Mouse (Mus musculus) liver, postnatal 0 days (tissue): ENCODE data around the gene Agbl4. TPM values are rescaled to one million over a fixed set of nuclear protein-coding genes. Genes with fewer than 3 reads are reported as not detected.

Source experiments
- ATAC-seq: fragments of 200-750 bp; cut with Nextera tagmentation; 2 replicates; pipeline ENCODE4 v1.8.0; 2017; ENCODE audit warnings: mild to moderate bottlenecking, moderate library complexity
- DNase-seq: peaks from one replicate; pipeline ENCODE4 v3.0.0-alpha.2; 2016
- H3K27ac ChIP-seq: fragments of 300-500 bp; sonication (generic); 2 replicates; pipeline ENCODE4 v1.5.1; 2014; ENCODE audit warnings: antibody characterized with exemption, moderate library complexity, mild to moderate bottlenecking, low read depth
- H3K27me3 ChIP-seq: fragments of 300-500 bp; sonication (generic); 2 replicates; pipeline ENCODE4 v1.6.1; 2014; ENCODE audit warnings: low read length, control low read depth, mixed read lengths; ENCODE audit not compliant: insufficient read depth
- H3K36me3 ChIP-seq: fragments of 300-500 bp; sonication (generic); replicated peaks from 2 replicates; pipeline ENCODE4 v1.6.1; 2014; ENCODE audit warnings: mild to moderate bottlenecking, control low read depth, low read length, moderate library complexity, mixed read lengths; ENCODE audit not compliant: insufficient read depth
- H3K4me1 ChIP-seq: fragments of 300-500 bp; sonication (generic); 2 replicates; pipeline ENCODE4 v1.6.1; 2014; ENCODE audit warnings: antibody characterized with exemption, mild to moderate bottlenecking, control low read depth; ENCODE audit not compliant: insufficient read depth
- H3K4me2 ChIP-seq: fragments of 300-500 bp; sonication (generic); 2 replicates; pipeline ENCODE4 v1.6.1; 2014; ENCODE audit warnings: low read depth, mild to moderate bottlenecking, low read length, moderate library complexity, mixed read lengths
- H3K4me3 ChIP-seq: fragments of 300-500 bp; sonication (generic); 2 replicates; pipeline ENCODE4 v1.5.1; 2014; ENCODE audit warnings: low read depth, low read length
- H3K9ac ChIP-seq: fragments of 300-500 bp; sonication (generic); replicated peaks from 2 replicates; pipeline ENCODE4 v1.6.1; 2014; ENCODE audit warnings: mild to moderate bottlenecking, moderate library complexity
- H3K9me3 ChIP-seq: fragments of 300-500 bp; sonication (generic); 2 replicates; pipeline ENCODE4 v1.6.1; 2016; ENCODE audit warnings: mild to moderate bottlenecking, control low read depth, low read length, mixed read lengths
- CTCF ChIP-seq: sonication (generic); IDR thresholded peaks from 2 replicates; pipeline ENCODE4 v1.5.1; 2016; ENCODE audit warnings: antibody characterized with exemption, low read depth
- EP300 ChIP-seq: IDR thresholded peaks from 2 replicates; pipeline ENCODE4 v1.6.1; 2016; ENCODE audit warnings: antibody characterized with exemption, low read depth, mild to moderate bottlenecking
- WGBS: fragments of 180-500 bp; shearing (Covaris S2); extraction: QIAGEN DNeasy Blood & Tissue Kit; methylation state at CpG from one replicate; pipeline ENCODE4 v1.1.7; 2014; ENCODE audit not compliant: insufficient replicate concordance; 5-methylcytosine and 5-hydroxymethylcytosine counted together
- polyA plus RNA-seq: library from polyadenylated mRNA; unstranded; fragments of >200 nt; fragmentation: Nextera tagmentation; extraction: Ambion mirVana; gene quantifications from 2 replicates; pipeline ENCODE4 v1.2.1, GENCODE M21; 2015

The Agbl4 gene
- polyA plus RNA-seq, 1 experiment from 2014 or later, result not detected

GRCm38 (mm10) chr4:111664146-111664545 lies 1266.7 kb downstream of the Agbl4 start:
- WGBS, result 36% methylated on average over 3 of the region's 3 CpGs
- H3K27ac ChIP-seq, result no peak overlapping the region
- 0 out of 2 replicates have a peak, but pooled peaks have one; percentile 4 for TF ChIP-seq EP300
- TF ChIP-seq CTCF, result no peak
- DNase-seq (no peak), ATAC-seq (no peak)
- no peak overlapping the region for H3K4me2 ChIP-seq
- H3K4me1 ChIP-seq, result no peaks in the 10 kb centered on the region
- H3K4me3 ChIP-seq, result no peak overlapping the region
- no peak overlapping the region for H3K9ac ChIP-seq
- no peaks in the 10 kb centered on the region for H3K27me3 ChIP-seq
- H3K9me3 ChIP-seq, result no peaks in the 10 kb centered on the region
- H3K36me3 ChIP-seq, result no peaks in the 10 kb centered on the region

GRCm38 (mm10) chr4:111666713-111667112 lies 1269.3 kb downstream of the Agbl4 start:
- WGBS, result 39% methylated on average over 1 of the region's 1 CpGs
- Histone ChIP-seq H3K9ac (no peak overlapping the region), H3K36me3 (no peaks in the 10 kb centered on the region), H3K4me3 (no peak overlapping the region), H3K27ac (no peak overlapping the region), H3K27me3 (no peaks in the 10 kb centered on the region), H3K4me2 (no peak overlapping the region), H3K9me3 (no peaks in the 10 kb centered on the region), H3K4me1 (no peaks in the 10 kb centered on the region)
- TF ChIP-seq CTCF (no peak), EP300 (no peak)
- DNase-seq, result no peak
- no peak for ATAC-seq

GRCm38 (mm10) chr4:111669369-111669768 lies 1271.9 kb downstream of the Agbl4 start:
- WGBS, result 47% methylated on average over 3 of the region's 3 CpGs
- no peaks in the 10 kb centered on the region for H3K36me3 ChIP-seq
- TF ChIP-seq EP300, result no peak
- no peak for TF ChIP-seq CTCF

GRCm38 (mm10) chr4:111670566-111671421 lies 1273.3 kb downstream of the Agbl4 start:
- ATAC-seq (no peak), DNase-seq (no peak)
- Histone ChIP-seq H3K9ac (no peak overlapping the region), H3K4me2 (no peak overlapping the region), H3K27ac (no peak overlapping the region), H3K27me3 (no peaks in the 10 kb centered on the region), H3K4me1 (no peaks in the 10 kb centered on the region), H3K9me3 (no peaks in the 10 kb centered on the region), H3K36me3 (no peaks in the 10 kb centered on the region), H3K4me3 (no peak overlapping the region)
- TF ChIP-seq EP300 (no peak), CTCF (no peak)
- 40% methylated on average over 12 of the region's 12 CpGs for WGBS

More at GRCm38 (mm10) chr4:111669369-111669768, 1271.9 kb downstream of the Agbl4 start:
- Histone ChIP-seq H3K4me2 (no peak overlapping the region), H3K4me3 (no peak overlapping the region), H3K27ac (no peak overlapping the region), H3K4me1 (no peaks in the 10 kb centered on the region), H3K9me3 (no peaks in the 10 kb centered on the region), H3K9ac (no peak overlapping the region), H3K27me3 (no peaks in the 10 kb centered on the region)
- DNase-seq, result no peak
- no peak for ATAC-seq

DNA sequence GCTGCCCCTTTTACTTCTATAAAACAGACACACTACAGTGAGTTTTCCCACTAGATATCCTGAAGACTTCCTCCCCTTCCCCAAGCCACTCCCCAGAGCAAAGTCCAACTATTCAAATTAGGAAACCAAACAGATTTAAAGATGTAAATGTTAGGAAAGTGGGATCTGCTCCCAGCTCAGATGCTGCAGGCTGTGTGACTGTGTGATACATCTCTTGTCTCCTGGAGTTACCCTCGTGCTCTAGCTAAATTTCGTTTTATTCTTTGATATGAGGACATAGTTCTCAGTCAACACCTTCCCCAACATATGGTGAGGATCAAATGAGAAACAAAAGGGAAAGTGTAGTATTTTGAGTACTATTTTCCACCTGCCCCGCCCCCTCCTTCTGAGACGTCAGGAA lies 1274.0 kb downstream of the Agbl4 start:
- TF ChIP-seq EP300 (no peak), CTCF (no peak)
- H3K27me3 ChIP-seq, result no peaks in the 10 kb centered on the region
- 44% methylated on average over 4 of the region's 4 CpGs for WGBS
- no peak for DNase-seq
- no peaks in the 10 kb centered on the region for H3K4me1 ChIP-seq
- no peak overlapping the region for H3K9ac ChIP-seq
- no peaks in the 10 kb centered on the region for H3K36me3 ChIP-seq
- no peak overlapping the region for H3K27ac ChIP-seq
- H3K4me3 ChIP-seq, result no peak overlapping the region
- H3K4me2 ChIP-seq, result no peak overlapping the region
- H3K9me3 ChIP-seq, result no peaks in the 10 kb centered on the region
- ATAC-seq, result no peak

DNA sequence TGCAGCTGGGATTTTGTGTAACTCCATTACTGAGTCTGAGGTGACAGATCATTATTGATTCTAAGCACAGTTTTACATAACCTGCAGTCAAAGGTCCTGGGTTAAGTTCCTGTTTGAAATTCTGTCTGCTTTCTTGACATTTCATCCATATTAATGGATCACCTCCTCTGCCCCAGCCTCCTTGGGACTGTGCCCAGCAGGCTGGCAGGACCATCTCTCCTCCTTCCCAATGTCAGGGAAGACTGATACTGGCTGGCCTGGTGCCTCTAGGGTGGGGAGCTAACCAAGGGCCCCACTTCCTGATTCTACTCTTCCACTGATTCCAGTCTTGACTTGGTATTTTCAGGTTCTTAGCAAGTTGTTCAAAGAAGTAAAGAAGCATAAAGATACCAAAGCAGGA lies 1276.4 kb downstream of the Agbl4 start:
- Histone ChIP-seq H3K4me3 (no peak overlapping the region), H3K4me1 (no peaks in the 10 kb centered on the region), H3K27me3 (no peaks in the 10 kb centered on the region), H3K36me3 (no peaks in the 10 kb centered on the region), H3K4me2 (no peak overlapping the region), H3K9ac (no peak overlapping the region), H3K9me3 (no peaks in the 10 kb centered on the region), H3K27ac (no peak overlapping the region)
- ATAC-seq (no peak), DNase-seq (no peak)
- TF ChIP-seq CTCF (no peak), EP300 (no peak)
